Mouse (Mus musculus): ENCODE measurements at regions not wholly inside any gene's neighbourhood (a gene's known extent, or its start where the extent isn't known, plus 50 kb on each side); places are given as distances from the start of the nearest gene placed in this dataset.

DNA sequence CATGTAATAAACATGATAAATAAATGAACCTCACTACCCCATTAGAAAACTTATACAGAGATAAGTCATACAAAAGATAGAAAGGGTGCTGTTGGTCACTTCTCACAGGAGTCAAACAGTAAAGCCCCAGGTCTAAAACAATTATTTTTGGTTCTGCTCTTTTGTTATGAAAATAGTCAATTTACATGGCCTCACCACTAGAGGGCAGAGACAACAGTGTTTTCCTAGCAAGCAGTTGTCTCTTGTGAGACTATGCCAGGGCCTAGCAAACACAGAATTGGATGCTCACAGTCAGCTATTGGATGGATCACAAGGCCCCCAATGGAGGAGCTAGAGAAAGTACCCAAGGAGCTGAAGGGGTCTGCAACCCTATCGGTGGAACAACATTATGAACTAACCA lies 96.3 kb upstream of the 4930550L24Rik start:
- peak in 1 of 2 experiments; percentile 12 for DNase-seq (ENCODE audit: low spot score in 2 of 2)
- intact Hi-C loops (cut with DNase I), result loop anchor here (2.0 to 10.0 kb wide), 3 partner anchors 222 to 359 kb away; no protein-coding TSS in a partner anchor
